Mouse (Mus musculus): ENCODE measurements around the gene Arhgap10.

Arhgap10 gene

DNA sequence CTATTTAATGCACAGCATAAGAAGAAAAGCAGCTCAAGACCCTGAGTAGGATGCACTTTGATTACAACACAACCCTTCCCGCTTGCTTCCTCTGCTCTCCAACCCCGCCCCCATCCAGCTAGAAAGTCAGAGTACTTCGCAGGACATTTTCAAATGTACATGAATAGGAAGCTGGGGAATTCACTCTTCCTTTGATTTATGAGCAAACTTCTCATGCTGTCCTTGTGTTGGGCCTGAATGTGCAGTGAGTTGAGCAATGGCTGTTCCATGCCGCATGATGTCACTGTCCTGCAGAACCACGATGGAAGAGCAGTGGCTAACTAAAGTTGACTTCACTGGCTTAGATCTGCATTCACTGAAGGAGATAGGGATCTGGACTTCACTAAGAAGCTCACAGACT, 242.2 kb downstream of the Arhgap10 start:
- no peak for DNase-seq

- DNase-seq, result no peak
Observed at GRCm38 (mm10) chr8:77272136-77272535, 245.6 kb downstream of the Arhgap10 start.

- no peak for DNase-seq
Observed at GRCm38 (mm10) chr8:77267941-77268405, 249.8 kb downstream of the Arhgap10 start.

DNA sequence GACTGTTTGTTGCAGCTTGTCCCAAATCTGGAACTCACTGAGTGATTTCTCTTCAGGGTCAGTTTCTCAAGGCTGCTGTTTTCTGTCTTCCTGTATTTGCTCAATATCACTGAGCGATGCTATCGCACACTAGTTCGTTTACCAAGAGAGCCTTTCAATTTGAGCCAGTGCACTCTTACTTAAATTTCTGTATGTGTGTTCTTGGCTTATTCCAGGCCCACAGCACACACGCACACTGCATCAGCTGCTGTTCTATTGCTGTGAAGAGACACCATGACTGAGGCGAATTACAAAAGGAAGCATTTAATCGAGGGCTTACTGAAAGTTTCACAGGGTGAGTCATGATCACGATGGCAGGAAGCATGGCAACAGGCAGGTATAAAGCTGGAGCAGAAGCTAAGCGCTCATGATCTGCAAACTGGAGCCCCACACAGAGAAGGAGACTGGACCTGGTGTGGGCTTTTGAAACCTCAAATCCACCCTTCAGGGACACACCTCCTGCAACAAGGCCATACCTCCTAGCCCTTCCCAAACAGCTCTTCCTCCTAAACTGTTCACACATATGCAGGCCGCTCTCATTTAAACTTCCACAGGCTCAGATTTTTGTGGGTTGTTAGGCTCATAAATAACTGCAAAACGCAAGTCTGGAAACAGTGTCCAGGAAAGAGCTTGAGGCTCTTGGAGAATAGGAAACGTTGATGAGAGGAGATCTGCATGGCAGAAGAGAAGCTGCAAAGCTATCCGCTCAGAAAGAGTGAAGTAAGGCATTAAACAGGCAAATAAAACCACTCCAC, 255.3 kb downstream of the Arhgap10 start:
- no peak for DNase-seq

DNA sequence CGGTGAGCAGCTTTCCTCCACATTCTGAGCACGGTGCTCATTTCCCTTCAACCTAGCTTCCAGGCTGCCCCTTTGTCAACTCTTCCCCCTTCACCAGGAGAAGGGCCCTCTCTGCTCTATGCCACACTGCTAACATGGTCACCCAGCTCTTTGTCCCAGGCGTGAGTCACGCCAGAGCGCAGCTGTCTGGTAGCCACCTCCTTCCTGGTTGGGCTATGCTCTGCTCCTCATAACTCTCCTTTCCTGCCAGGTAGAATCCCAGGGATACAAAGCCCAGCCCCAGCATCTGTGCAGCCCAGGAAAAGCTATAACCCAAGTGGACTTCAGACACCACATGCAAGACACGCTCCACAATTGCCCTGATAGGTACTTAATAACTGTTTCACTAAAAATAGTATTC, 256.5 kb downstream of the Arhgap10 start:
- DNase-seq, result no peak

- DNase-seq, result no peak
Observed at GRCm38 (mm10) chr8:77257085-77257451, 260.7 kb downstream of the Arhgap10 start.

- no peak for DNase-seq
Observed at GRCm38 (mm10) chr8:77256450-77257084, 261.2 kb downstream of the Arhgap10 start.

DNA sequence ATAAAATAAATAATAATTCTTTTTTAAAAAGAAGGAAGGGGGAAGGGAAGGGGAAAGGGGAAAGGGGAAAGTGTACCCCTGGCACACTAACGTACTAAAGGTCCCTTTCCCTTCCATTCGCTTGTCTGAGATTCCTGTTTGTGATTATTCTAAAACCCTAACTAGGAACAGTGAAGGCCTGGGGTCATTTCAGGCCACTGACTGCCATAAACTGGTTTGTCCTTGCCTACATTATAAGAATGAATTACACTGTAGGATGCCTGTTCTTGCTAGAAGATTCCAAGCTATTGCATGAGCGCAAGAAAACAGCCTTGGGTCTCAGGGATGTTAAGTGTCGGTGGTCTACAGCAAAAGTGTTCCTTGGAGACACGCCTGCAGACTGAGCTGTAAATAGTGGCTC, 263.3 kb downstream of the Arhgap10 start:
- no peak for DNase-seq

GRCm38 (mm10) chr8:77251134-77251533, 266.6 kb downstream of the Arhgap10 start:
- DNase-seq, result no peak

DNA sequence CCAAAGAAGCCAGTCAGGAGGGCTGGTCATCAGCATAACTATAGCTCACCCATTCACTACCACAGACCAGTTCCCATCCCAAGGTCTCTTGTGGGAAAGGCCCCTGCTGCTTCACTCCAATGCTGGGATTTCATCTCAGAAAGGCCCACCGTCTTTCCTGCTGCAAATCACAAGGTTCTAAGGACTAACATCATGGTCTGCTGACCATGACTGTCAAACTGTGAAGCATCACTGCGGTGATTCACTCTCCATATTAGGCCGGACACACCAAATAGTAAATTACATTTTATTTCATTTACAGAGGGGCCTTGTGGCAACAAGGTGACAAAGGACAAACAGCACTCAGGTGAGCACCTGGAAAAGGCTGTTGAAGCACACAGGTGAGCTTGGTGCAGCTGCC, 267.7 kb downstream of the Arhgap10 start:
- no peak for DNase-seq

- DNase-seq, result no peak
Observed at GRCm38 (mm10) chr8:77241381-77241780, 276.4 kb downstream of the Arhgap10 start.

DNA sequence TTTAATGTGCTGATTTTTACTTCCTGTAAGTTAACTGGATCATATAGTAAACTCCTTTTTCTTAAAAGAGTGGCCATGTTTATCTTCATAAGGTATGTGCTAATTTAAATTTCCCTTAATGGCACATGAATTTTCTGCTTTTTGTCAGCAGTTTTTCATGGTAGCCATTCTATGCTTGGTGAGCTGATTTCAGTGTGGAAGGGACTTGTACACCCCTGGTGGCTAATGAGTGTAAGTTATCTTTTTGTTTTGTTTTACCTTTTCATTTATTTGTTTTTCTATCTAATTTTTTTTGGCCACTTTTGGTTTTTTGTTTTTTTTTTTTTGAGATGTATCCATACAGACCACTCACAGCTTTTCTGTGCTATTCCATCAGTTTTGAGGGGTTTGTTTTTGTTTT, 278.3 kb downstream of the Arhgap10 start:
- no peak for DNase-seq

- DNase-seq, result no peak
Observed at GRCm38 (mm10) chr8:77236701-77237100, 281.1 kb downstream of the Arhgap10 start.

DNA sequence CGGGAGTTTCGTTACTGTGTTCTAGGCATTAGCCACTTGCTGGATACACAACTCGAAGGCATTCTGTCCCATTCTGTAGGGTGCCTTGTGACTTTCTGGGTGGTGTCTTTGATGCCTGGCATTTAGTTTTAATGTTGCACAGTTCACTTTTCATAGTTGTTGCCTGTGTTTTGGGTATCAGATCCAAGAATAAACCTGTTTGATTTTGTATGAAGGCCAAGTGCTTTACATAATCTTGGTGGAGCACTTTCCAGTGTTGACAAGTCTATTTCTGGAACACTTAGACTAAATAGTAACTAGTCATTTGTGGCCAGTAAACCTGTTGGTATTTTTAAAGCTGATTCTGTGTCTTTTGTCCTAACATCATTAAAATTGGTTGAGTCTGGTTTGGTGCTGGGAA, 285.3 kb downstream of the Arhgap10 start:
- DNase-seq, result no peak

- no peak for DNase-seq
Observed at GRCm38 (mm10) chr8:77231834-77232233, 285.9 kb downstream of the Arhgap10 start.

GRCm38 (mm10) chr8:77231211-77231610, 286.5 kb downstream of the Arhgap10 start:
- DNase-seq, result no peak

- no peak for DNase-seq
Observed at GRCm38 (mm10) chr8:77228688-77229087, 289.1 kb downstream of the Arhgap10 start.

GRCm38 (mm10) chr8:77227742-77228141, 290.0 kb downstream of the Arhgap10 start:
- DNase-seq, result no peak

DNA sequence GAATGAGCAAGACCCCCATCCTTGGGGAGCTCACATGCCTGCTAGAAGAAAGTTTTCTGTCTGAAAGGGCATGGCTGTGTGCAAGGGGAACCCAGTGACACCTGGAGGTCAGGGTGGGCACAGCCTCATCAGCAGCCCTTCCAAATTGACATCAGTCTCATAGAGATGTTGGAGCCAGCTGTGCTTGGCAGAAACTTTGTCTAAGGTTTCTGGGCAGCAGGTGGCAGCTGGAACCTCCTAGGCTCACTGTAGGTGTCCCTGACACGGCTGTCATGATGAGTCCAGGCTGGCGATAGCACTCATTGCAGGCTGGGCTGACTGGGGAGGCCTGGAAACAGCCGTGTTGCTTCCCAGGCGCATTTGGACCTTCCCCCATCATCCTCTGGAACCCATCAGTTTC, 294.6 kb downstream of the Arhgap10 start:
- no peak for DNase-seq

GRCm38 (mm10) chr8:77215191-77215590, 302.6 kb downstream of the Arhgap10 start:
- no peak for DNase-seq

- DNase-seq, result peak; percentile 14
Observed at GRCm38 (mm10) chr8:77214665-77215064, 303.1 kb downstream of the Arhgap10 start.

DNA sequence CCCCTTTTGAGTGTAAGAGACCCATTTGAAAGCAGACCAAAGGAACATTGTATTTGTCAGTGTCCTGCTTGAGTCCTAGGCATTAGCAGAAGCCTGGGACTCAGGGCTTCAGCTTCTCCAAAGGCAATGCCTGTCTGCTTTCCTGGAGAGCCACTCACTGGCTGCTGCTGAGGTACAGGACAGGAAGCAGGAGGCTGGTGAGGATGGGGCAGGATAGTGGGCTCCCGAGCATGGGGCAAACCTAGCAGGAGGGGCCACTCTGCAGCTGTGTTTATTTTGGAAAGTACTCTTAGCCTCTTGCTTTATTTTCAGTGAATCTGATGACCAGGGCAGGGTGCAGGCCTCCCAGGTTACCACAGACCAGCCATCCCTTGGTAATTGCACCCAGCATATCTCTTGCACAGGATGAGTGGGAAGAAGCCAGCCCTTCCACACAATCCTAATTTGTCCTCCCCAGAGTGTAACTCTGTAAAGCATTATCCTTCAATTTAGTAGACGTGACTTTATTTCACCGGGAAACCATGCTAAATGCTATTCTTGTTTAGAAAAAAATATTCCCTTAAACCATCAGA, 303.8 kb downstream of the Arhgap10 start:
- DNase-seq, result no peak

DNA sequence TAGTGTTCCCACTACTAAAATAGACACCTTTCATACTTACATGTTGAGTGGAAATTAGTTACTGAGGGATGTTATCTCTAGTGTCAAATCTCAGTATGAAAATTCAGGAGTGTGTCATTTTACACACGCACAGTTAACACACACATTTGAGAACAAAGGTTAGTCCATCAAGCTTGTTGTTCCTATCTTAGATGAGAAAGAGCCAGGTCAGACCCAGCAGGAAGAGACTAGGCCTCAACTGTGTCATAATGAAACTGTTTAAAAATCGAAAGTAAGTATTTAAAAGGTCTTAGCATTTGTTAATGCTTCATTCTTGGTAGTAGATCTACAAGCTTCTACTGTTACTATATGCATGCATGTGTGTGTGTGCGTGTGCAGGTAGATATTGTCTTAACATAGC, 308.5 kb downstream of the Arhgap10 start:
- DNase-seq, result no peak

All from liver (tissue).